Mouse (Mus musculus) spleen, adult 12 weeks (tissue): Measurements from ENCODE around the gene Zfp61.

Experiments
- DNase-seq: peaks from one replicate; pipeline ENCODE4 v3.0.0; 2022; ENCODE audit warnings: low spot score

Gene Zfp61

DNA sequence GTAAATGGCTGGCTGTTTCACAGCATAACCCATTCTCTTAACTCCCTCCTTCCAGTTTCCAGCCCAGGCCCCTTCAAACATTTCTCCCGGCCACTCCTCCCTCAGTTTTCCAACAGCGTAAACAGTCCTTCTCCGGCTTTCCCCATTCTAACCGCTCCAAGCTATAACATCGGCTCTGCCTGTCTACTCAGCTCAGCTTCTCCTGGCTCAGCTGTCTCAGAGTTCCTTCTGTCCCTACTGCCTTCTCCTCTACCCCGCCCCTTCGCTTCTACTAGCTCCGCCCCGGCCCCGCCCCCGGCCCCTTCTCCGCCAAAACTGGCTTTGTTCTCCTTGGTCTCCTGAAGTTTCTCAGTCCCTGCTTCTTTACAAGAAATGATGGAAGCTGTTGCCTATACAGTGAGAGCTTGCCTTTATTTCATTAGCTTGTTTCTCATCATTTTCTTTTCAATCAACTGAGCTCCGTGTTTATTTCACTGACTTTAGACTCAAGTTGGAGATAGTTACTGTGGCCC is at the start of gene Zfp61:
Gene Zfp61, minus strand, starts transcription at position 462 of the 512 bp plus-strand sequence.
- no peak for DNase-seq

GRCm38 (mm10) chr7:24348896-24349295 is 47.9 kb upstream of the Zfp61 start, which contains the start of gene Lypd5:
TSS of gene Lypd5 (plus strand) at chr7:24349196.
- no peak for DNase-seq

DNA sequence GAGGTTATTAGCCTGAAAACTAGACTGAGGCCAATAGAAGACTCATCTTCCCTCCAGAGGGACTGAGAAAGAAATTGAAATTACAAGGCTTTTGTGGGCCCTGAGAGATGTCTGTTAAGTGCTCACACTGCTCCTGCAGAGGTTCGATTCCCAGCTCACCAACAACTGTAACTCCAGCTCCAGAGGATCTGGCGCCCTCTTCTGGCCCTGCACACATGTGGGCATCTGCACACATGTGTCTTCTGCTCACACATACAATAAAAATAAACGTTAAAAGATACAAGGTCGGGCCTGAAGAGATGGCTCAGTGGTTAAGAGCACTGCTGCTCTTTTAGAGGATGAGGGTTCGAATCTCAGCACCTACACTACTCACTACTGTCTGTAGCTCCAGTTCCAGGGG is 45.4 kb upstream of the Zfp61 start:
- DNase-seq, result no peak

DNA sequence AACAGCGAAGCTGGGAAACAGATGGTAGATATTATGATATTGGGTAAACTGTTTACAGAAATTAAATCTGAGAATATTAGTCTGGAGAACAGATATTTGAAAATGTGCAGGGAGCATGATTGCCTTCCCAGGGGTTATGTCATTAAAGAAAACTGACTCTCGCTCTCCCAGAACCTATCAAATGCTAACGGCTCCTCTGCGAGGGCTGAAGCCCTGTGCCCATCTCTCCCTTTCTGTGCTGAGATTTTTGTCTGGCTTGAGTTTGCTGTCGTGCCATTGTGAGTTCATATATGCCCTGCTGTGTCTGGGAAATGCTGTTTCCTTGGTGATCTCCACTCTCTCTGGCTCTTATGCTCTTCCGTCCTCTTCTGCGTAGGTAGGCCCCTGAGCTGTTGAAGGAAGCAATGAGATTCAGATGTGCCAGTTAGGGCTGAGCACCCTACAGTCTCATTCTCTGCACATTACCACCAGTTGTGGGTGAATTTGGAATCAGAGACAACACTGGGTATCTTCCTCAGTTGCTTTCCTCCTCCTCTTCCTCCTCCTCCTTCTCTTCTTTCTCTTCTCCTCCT is 42.8 kb upstream of the Zfp61 start:
- no peak for DNase-seq

- no peak for DNase-seq
Measured at GRCm38 (mm10) chr7:24338241-24338640, 37.2 kb upstream of the Zfp61 start.

DNA sequence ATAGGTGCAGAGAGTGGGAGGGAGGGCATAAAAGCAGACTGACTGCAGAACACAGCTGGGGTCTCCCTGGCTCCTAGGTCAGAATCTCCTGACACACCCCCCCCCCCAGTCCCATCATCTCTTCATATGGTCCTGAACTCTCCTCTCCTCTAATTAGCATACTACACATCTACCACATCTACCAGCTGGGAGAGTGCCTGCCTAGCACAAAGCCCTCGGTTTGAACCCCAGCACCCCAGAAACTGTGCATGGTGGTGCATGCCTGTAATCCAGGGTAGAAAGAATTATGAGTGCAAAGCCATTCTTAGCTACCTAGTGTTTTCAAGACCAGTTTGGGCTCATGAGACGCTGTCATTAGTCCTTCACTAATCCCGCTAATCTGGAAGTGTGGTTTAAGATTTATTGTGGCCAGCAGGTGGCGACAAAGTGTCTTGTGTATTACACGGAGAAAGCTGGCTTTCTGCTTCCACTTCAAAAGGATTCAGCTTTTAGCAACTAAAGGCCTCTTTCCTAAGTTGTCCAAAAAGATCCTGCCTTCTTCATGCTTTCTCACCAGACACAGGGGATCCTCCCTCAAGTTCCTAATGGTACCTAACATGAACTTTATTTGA is 34.8 kb upstream of the Zfp61 start:
- peak; percentile 36 for DNase-seq

DNA sequence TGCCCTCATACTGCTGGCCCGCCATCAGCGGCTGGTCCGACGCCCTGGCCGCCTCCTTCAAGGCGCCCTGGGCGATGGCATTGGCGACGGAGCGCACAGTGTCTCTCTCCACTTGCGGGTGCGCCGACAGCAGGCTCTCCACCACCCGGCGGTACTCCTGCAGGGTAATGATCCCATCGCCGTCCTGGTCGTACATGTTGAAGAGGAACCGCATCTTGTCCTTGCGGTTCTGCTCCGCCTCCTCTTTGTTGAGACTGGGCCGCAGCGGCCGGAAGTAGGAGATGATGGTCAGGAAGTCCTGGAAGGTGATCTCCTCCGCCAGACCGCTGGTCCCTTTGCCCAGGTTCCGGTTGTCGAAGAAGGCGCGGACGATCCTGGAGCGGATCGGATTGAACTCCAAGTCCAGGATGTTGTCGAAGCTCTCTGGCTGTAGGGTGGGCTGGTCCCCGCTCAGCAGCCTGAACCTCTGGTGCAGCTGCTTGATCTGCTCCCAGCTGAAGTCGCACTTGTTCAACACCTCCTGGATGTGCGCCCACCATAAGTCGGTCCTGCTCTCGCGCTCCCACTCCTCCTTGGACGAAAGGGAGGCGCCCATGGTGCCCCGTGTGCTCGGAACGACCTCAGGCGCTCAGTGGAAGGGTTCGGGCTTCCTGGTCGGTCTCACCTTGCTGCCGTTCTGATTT is 32.4 kb upstream of the Zfp61 start, which contains the start of gene Tescl:
Gene Tescl, minus strand, starts transcription at position 633 of the 683 bp plus-strand sequence.
- DNase-seq, result no peak

DNA sequence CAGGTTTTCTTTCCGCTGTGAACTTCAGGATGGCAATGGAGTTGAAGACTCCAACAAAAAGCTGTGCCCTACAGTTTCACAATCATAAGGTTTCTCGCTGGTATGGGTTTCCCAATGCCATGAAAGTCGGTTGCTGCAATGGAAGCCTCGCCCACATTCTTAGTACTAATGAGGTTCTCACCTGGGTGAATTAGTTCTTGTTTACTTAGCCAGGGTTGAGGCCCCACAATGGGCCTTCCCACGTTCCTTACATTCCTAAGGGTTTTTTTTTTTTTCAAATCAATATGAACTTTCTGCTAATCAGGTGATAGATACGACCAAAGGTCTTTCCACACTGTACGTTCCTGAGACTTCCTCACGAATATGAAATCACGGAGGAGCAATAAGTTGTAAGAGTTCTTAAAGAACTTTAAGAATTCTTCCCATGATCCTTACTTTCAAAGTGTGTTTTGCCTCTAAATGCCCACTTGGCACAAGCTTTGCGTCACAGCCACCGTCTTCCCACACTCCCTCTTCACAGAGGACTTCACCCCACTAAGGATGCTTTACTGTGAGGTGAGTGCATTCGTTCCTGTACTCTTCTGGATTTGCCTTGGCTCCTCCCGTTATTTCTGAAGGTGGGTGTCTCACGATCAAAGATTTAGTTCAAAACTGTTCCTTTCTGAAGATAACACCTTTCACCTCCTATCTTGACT is 26.4 kb upstream of the Zfp61 start:
- DNase-seq, result no peak

DNA sequence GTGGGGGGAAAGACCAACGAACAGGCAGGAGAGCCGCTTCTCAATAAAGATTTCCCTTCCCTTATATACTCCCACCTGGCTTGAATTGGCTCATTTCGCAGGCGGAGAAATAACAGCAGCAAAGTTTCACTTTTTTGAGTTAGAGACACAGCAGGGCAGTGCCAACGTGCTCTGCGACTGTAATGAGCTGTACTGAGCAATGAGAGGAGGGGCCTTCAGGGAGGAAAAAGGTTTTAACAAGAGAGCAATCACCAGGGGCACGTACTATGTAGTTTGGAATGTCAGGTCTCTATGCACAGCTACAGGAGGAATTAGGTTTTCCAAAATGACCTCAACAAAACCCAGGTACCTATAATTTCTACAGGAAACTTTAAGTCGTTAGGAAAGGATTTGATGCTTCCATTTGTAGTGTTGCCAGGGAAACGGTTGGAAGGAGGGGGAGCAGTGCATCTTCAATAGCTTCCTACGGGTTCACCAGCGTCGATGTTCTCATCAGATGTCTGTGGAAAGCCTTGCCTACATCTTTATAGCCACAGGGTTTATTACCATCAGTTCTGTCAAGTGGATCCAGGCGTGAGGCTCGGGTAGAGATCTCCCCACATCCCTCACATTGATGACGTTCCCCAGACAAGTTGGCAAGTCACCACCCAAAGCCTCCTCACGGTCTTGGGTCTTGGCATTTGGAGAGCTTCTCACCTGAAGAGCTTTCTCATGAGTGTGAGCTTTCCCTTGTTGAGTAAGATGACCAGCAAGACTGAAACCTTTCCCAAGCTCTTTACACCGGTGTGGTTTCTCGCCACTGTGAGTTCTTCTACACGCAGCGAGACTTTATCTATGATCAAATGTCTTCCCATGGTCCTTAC is 25.5 kb upstream of the Zfp61 start:
- no peak for DNase-seq

GRCm38 (mm10) chr7:24325675-24326128 is 24.7 kb upstream of the Zfp61 start:
- no peak for DNase-seq

GRCm38 (mm10) chr7:24325197-24325596 is 24.2 kb upstream of the Zfp61 start:
- DNase-seq, result no peak

GRCm38 (mm10) chr7:24322593-24322992 is 21.6 kb upstream of the Zfp61 start:
- no peak for DNase-seq

GRCm38 (mm10) chr7:24318942-24319341 is 17.9 kb upstream of the Zfp61 start:
- no peak for DNase-seq

DNA sequence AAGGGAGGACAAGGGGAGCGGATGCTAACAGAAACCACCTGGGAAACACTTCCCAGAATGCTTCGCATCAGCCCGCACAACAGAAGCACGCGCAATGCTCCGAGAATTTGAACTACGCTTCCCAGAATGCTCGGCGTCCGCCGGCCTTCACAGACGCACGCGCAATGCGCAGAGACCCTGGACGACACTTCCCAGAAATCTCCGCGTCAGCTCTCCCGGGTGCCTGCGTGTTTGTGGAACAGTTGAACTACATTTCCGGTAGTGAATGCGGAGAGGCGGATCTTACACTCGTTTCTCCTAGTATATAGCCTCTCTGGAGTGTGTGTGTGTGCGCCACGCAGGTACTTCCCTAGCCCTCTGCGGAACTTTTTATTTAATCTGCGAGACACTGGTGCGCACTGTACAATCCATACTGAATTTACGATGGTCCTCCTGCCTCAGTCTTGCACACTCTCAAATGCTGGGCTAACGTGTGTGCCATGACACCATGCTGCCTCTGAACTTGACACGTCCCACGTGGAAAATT is 15.6 kb upstream of the Zfp61 start, which contains the start of gene Zfp94:
Gene Zfp94, minus strand, starts transcription at position 100 of the 526 bp plus-strand sequence.
- peak; percentile 79 for DNase-seq

GRCm38 (mm10) chr7:24315726-24316566 is 14.9 kb upstream of the Zfp61 start:
- DNase-seq, result no peak

DNA sequence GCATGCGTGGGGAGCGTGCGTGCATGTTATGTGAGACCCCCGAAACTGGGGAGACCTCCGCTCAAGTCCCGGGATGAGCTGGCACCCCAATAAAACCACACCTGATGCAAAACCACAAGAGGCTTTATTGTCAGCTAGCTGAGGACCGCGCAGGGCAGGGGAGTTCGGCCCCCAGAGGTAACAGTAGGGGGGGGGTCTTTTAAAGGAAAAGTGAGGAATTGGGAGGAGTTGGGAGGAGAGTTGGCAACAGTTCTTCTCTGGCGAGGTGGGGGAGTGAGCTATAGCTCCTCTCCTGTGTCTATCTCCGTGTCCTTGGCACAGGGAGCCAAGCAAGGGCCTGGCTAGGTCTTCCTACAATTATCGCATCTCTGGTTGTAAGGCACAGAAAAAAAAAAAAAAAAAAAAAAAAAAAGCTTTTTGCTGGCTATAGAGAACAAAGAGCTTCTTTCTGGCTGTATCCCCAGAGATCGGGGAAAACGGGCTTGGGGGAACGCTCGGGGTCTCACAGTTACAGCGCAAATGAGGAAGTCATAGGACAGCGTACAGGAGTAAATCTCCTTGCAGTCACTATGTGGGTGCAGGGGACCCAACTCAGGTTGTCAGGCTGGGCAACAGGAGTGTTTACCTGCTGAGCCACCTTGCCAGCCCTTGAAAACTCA is 1.1 kb downstream of the Zfp61 start:
- DNase-seq, result no peak

DNA sequence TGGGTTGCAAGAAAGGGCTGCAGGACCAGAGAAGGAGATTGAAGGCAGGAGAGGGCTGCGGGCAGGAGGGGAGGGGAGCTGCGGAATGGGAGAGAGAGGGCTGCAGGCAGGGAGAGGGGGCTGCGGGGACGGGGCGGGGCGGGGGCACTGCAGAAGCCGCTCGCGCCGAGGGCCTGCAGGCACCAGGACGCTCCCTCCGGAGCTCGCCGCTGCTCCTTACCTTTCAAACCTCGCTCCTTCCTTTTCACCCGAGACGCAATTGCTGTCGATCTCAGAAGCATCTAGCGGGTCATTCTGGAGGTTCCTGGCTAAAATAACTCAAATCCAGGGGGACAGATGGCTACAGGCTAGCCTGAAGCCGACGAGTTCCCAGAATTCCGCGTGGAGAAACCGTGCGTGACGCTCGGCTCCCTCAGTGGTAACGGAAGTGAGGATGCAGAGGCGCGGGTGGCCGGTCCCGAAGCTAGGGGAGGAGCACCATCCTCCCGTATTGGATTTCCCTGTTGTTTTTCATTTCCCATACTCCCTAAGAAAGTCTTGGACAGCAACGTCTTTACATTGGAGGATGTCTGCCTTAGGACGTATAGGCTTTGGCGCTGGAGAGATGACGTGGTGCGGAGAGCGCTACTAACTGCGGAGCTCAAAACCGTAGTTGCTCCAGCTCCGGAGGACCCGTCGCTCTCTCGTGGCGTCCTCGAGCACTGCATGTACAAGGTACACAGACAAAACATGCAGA is 1.9 kb downstream of the Zfp61 start:
- peak; percentile 42 for DNase-seq

- DNase-seq, result no peak
Measured at GRCm38 (mm10) chr7:24298635-24298972, 2.4 kb downstream of the Zfp61 start.
